Mouse (Mus musculus) neural tube, embryonic 12.5 days (tissue): ENCODE measurements at regions not wholly inside any gene's neighbourhood (a gene's known extent, or its start where the extent isn't known, plus 50 kb on each side); places are given as distances from the start of the nearest gene placed in this dataset.
"Not testable (repeated sequence)": the region's sequence is repeated elsewhere in the genome, so short reads cannot be mapped to it uniquely, and the experiment has no call there.

Experiments
- ATAC-seq: fragments of 200-750 bp; cut with Nextera tagmentation; 2 replicates; pipeline ENCODE4 v1.8.0; 2017; ENCODE audit warnings: low read depth, mild to moderate bottlenecking, moderate TSS enrichment, moderate library complexity; ENCODE audit not compliant: low FRiP score
- H3K27ac ChIP-seq: fragments of 300-500 bp; sonication (generic); 2 replicates; pipeline ENCODE4 v1.5.1; 2016
- H3K27me3 ChIP-seq: fragments of 300-500 bp; sonication (generic); replicated peaks from 2 replicates; pipeline ENCODE4 v1.6.1; 2016; ENCODE audit warnings: mild to moderate bottlenecking
- H3K36me3 ChIP-seq: fragments of 300-500 bp; sonication (generic); 2 replicates; pipeline ENCODE4 v1.6.1; 2016; ENCODE audit warnings: mild to moderate bottlenecking
- H3K4me1 ChIP-seq: fragments of 300-500 bp; sonication (generic); 2 replicates; pipeline ENCODE4 v1.6.1; 2016
- H3K4me2 ChIP-seq: fragments of 300-500 bp; sonication (generic); replicated peaks from 2 replicates; pipeline ENCODE4 v1.6.1; 2016; ENCODE audit warnings: mild to moderate bottlenecking
- H3K4me3 ChIP-seq: fragments of 300-500 bp; sonication (generic); 2 replicates; pipeline ENCODE4 v1.5.1; 2016
- H3K9ac ChIP-seq: fragments of 300-500 bp; sonication (generic); 2 replicates; pipeline ENCODE4 v1.6.1; 2016; ENCODE audit warnings: mild to moderate bottlenecking
- H3K9me3 ChIP-seq: fragments of 300-500 bp; sonication (generic); 2 replicates; pipeline ENCODE4 v1.6.1; 2016; ENCODE audit warnings: mild to moderate bottlenecking
- WGBS: fragments of 180-500 bp; shearing (Covaris S2); methylation state at CpG from one replicate; pipeline ENCODE4 v1.1.7; 2016; 5-methylcytosine and 5-hydroxymethylcytosine counted together

DNA sequence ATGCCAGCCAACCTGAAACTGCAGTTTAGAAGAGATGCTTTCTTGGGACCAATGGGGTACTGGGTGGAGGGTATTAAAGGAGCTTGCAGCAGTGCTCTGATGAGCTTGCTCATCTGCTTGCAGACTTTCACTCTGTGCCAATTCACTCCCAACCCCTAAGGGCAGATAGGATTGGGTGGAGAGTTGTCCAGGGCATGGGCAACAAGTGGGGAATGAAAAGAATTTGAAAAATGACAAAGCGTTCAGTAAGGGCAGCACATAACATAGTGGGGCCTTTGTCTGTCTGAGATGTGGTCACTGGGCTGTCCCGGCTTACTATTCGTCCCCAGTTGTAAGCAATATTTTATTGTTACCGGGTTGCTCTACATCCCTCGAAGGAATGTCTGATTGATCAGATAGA is 170.7 kb downstream of the Ube2e3 start:
- no peaks in the 10 kb centered on the region for H3K36me3 ChIP-seq
- ATAC-seq = peak; percentile 58
- no peak overlapping the region for H3K9ac ChIP-seq
- no peak overlapping the region for H3K4me3 ChIP-seq
- no peak overlapping the region for H3K27ac ChIP-seq
- 37% methylated on average over 5 of the region's 5 CpGs for WGBS
- no peak overlapping the region for H3K4me2 ChIP-seq
- H3K9me3 ChIP-seq = no peaks in the 10 kb centered on the region
- peaks cover 4% of the 10 kb centered on the region for H3K4me1 ChIP-seq
- H3K27me3 ChIP-seq = no peaks in the 10 kb centered on the region

DNA sequence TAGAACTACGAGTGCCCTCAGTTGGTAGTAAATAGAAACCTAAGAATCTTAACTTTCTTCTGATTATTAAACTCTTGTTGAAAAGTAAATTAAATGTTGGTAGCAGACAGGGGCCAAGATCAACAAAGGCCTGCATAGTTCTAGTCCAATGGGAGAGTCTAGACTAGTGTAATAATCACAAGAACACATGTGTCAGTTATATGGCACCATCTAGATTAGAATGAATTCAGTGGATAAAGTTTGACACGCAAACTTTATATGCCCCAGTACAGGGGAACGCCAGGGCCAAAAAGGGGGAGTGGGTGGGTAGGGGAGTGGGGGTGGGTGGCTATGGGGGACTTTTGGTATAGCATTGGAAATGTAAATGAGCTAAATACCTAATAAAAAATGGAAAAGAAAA is 176.9 kb downstream of the Ube2e3 start:
- ATAC-seq = not testable (repeated sequence)
- 92% methylated on average over 3 of the region's 3 CpGs for WGBS

DNA sequence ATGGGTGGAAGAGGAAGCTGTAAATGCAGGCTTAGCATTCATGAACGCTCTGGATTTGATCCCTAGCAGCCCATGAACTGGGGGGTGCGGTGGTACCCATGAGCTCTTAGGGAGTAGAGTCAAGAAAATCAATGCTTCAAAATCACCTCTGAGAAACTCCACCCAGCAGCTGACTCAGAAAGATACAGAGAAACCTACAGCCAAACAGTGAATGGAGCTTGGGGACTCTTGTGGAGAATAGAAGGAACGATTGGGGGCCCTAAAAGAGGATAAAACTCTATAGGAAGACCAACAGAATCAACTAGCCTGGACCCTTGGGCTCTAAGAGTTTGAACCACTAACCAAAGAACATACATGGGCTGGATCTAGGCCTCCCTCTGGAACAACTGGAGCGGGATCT is 177.6 kb downstream of the Ube2e3 start:
- WGBS = 68% methylated on average over 4 of the region's 4 CpGs
- Histone ChIP-seq H3K9ac (no peak overlapping the region), H3K4me2 (no peak overlapping the region), H3K4me3 (no peak overlapping the region), H3K27ac (no peak overlapping the region), H3K27me3 (no peaks in the 10 kb centered on the region), H3K4me1 (no peaks in the 10 kb centered on the region), H3K9me3 (no peaks in the 10 kb centered on the region), H3K36me3 (no peaks in the 10 kb centered on the region)
- no peak for ATAC-seq

More for the DNA sequence above, 176.9 kb downstream of the Ube2e3 start:
- H3K27ac ChIP-seq, H3K9ac ChIP-seq, H3K4me1 ChIP-seq, H3K4me3 ChIP-seq, H3K27me3 ChIP-seq, H3K4me2 ChIP-seq, H3K9me3 ChIP-seq, H3K36me3 ChIP-seq: not testable (repeated sequence)

DNA sequence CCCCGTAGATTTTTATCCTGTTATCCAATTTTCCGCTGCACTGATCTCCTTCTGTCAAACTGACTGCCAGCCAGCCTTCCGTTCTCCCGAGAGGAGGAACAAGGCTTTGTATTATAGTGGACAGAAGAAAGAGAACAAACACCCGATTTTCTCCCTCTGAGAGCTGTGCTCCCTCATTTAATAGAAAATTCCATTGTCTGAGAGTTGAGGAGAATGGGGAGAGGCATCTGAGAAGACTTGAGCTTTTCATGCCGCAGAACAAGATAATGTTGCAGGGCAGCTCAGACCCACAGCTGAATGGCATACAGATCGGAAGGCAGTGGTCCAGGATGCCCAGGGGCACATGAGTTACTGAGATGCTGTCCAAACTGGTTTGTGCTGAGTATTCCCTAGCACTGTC is 180.1 kb downstream of the Ube2e3 start:
- 26% methylated on average over 7 of the region's 7 CpGs for WGBS
- Histone ChIP-seq H3K4me1 (no peaks in the 10 kb centered on the region), H3K9me3 (no peaks in the 10 kb centered on the region), H3K27ac (no peak overlapping the region), H3K36me3 (no peaks in the 10 kb centered on the region), H3K27me3 (no peaks in the 10 kb centered on the region), H3K9ac (0 out of 2 replicates have a peak overlapping the region, but pooled peaks have one; percentile 26), H3K4me3 (no peak overlapping the region), H3K4me2 (peak overlapping the region; percentile 51)
- ATAC-seq = peak; percentile 88

DNA sequence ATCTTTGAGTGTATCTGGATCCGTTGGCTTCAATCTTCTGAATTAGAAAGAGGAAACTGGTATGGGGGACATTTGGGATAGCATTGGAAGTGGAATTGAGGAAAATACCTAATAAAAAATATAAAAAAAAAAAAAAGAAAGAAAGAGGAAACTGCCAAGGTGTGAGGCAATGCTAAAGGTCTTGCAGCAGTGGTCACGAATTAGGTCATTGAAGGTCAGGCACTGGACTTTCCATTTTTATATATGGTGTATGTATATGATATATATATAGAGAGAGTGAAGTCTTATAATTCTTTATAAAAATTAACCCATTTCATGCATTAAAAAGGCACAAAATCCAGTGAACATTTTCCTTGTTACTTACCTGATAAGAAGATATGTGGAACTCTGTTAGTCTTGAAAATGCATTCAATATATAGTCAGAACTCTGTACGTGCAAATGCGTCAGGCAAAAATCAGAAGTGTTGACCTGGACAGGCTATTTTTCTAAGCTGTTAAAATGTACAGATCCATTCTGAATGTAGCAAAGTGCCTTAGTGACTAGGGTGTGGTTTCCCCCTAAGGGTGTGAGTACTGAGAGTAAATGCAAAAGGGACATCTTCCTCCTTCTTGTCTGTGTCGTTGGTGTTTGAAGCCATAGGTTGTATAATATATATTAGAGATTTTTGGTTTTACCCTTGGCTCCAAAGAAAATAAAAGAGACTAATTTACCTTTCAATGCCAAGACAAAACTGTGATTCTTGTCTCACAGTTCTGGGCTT is 181.0 kb downstream of the Ube2e3 start:
- Histone ChIP-seq H3K4me1 (no peaks in the 10 kb centered on the region), H3K27me3 (no peaks in the 10 kb centered on the region), H3K4me2 (no peak overlapping the region), H3K9ac (no peak overlapping the region), H3K27ac (no peak overlapping the region), H3K4me3 (no peak overlapping the region), H3K9me3 (no peaks in the 10 kb centered on the region), H3K36me3 (no peaks in the 10 kb centered on the region)
- no peak for ATAC-seq
- 87% methylated on average over 5 of the region's 5 CpGs for WGBS

DNA sequence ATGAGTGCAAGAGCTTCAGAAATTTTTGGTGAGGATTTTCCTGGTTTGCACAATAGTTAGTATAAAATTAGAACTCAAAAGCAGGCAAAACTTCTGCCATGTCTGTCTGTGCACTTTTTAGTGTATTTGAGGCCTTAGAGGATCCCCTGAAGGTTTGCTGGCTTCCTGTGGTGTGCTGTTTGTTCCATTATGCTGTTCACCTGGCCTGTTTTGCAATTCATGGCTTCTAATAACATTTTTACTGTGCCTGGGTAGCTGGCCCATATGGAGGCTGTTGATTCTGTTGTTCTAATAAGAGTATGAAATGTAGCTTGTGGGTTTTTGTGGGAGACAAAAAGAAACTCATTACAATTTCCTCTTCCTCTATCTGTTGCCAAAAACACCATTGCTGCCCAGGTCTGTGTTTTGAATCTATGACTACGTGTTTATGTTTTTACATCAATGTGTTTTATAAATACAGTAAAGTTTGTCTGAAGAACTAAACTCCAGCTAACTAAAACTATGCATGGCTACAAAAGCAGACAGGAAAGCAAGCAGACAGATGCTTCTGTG is 182.6 kb downstream of the Ube2e3 start:
- 85% methylated on average over 1 of the region's 1 CpGs for whole genome bisulfite sequencing
- no peaks in the 10 kb centered on the region for H3K36me3 ChIP-seq

DNA sequence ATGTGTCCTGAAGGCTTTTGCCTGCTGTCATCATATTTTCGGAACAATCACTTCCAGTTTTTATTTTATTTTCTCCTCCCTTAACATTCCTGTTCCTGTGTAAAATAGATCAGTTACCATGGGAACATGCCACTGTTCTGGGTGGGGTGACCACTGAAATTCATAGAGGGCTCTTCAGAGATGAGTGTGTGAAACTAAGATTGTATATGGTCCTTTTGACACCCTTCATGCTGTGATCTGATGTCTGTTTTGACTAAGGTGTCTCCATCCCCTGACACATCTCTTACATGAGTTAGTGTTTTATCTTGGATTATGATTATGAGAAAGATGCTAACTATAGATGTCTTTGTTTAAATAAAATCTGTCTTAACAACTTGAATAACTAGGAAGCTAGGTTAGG is 184.3 kb downstream of the Ube2e3 start:
- H3K27me3 ChIP-seq = no peaks in the 10 kb centered on the region
- no peak overlapping the region for H3K4me3 ChIP-seq
- no peaks in the 10 kb centered on the region for H3K36me3 ChIP-seq
- H3K9me3 ChIP-seq = no peaks in the 10 kb centered on the region
- no peak for ATAC-seq
- H3K9ac ChIP-seq = no peak overlapping the region
- no peaks in the 10 kb centered on the region for H3K4me1 ChIP-seq
- no peak overlapping the region for H3K27ac ChIP-seq
- H3K4me2 ChIP-seq = no peak overlapping the region
- WGBS = 84% methylated on average over 1 of the region's 1 CpGs

More for the DNA sequence above, 182.6 kb downstream of the Ube2e3 start:
- Histone ChIP-seq H3K4me1 (no peaks in the 10 kb centered on the region), H3K4me3 (no peak overlapping the region), H3K27me3 (no peaks in the 10 kb centered on the region), H3K4me2 (no peak overlapping the region), H3K9me3 (no peaks in the 10 kb centered on the region), H3K9ac (no peak overlapping the region), H3K27ac (no peak overlapping the region)
- no peak for ATAC-seq

DNA sequence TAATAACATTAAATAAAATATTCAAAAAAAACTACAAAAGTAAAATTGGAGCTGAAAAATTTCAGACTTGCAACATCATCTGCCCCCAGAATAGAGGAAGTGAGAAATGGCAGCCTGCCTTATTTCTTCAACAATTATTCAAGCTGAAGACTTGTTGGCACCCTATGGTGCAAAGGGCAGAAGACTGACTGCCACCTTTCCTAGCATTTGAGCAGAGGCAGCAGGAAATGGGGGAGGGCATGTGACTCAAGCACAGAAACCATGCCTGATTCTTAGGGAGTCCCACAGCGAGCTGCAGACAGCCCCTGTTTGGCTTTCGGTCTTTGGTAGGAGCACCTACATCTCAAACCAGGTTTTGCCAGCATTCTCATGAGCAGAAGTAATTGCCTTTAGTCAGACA is 188.2 kb downstream of the Ube2e3 start:
- H3K4me3 ChIP-seq = no peak overlapping the region
- ATAC-seq = no peak
- H3K36me3 ChIP-seq = no peaks in the 10 kb centered on the region
- peaks cover 9% of the 10 kb centered on the region; the same call in 1 of the 2 replicates for H3K4me1 ChIP-seq
- no peak overlapping the region for H3K27ac ChIP-seq
- H3K4me2 ChIP-seq = no peak overlapping the region
- 77% methylated on average over 2 of the region's 2 CpGs for WGBS
- H3K9me3 ChIP-seq = no peaks in the 10 kb centered on the region
- H3K9ac ChIP-seq = no peak overlapping the region
- no peaks in the 10 kb centered on the region for H3K27me3 ChIP-seq

DNA sequence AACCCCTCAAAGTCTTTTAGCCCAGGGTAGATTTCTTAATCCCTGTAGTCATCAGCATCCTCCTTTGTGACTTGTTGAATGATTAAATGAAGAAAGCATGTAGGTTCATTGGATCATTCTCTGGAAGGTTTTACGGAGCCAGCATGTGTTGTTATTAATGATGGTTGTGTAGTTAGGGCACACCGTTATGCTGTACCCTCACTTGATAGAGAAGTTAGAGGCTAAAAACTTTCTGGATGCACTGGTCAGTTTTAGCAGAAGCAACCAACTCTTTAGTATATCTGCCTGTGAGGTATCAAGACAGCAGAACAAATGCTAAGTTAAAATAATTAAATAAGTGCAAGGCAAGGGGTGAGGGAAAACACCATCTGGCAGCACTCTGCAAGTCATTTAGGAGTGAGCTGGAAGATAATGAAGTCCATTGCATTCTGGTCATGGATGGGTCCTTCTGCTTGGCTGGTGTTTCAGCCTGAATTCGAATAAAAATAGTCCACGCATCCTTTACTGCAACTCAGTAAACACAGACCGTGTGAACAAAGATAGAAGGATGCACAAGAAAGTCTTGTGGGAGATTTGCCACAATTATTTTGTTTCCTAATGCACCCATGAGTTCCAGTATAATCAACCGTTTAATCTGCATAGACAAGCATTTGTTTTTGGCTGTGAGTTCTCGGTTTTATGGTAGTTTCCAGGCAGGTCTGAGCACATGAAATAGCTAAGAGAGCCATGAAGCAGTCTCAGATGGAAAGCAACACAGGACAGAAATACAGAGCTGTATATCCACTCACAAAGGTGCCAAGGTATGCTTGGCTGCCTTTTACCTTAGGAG is 191.4 kb downstream of the Ube2e3 start:
- Histone ChIP-seq H3K4me3 (no peak overlapping the region), H3K4me2 (no peak overlapping the region), H3K36me3 (no peaks in the 10 kb centered on the region), H3K4me1 (peaks cover 9% of the 10 kb centered on the region; the same call in 1 of the 2 replicates), H3K27me3 (no peaks in the 10 kb centered on the region), H3K9ac (no peak overlapping the region), H3K27ac (no peak overlapping the region), H3K9me3 (no peaks in the 10 kb centered on the region)
- 58% methylated on average over 7 of the region's 7 CpGs for WGBS
- ATAC-seq = peak; percentile 79

DNA sequence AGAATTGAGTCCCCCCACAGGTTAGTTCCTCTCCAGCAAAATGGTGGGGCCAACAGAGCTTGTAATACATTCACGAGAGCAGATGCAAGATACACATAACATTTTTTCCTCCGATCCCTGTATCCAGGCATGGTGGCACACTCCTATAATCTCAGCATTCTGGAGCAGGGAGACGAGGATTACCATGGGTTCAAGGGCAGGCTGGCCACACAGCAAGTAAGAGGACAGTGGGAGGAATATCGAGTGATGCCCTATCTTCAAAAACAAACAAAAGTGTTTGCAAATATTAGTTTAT is 192.0 kb downstream of the Ube2e3 start:
- 83% methylated on average over 4 of the region's 4 CpGs for WGBS
- no peak; the same call in 1 of the 2 replicates for ATAC-seq
- Histone ChIP-seq H3K4me2 (no peak overlapping the region), H3K27ac (no peak overlapping the region), H3K27me3 (no peaks in the 10 kb centered on the region), H3K4me3 (no peak overlapping the region), H3K36me3 (no peaks in the 10 kb centered on the region), H3K9ac (no peak overlapping the region), H3K4me1 (peaks cover 9% of the 10 kb centered on the region; the same call in 1 of the 2 replicates), H3K9me3 (no peaks in the 10 kb centered on the region)

DNA sequence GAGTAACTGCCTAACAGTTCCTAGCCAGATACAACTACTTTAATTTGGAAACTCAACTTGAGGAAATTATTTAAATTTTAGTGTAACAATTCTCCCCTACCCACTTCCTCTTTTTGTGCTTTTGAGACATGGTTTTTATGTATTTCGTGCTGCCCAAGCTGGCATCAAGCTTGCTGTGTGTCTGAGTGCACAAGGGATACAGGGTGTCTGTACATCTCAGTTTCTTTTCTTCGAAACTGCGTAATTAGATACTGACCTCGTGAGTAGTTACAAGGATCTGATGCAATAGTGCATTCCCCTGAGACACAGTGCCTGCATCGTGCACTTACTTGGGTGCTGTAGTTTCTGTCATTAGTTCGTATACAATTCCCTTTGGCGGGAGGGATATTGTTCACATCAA is 192.4 kb downstream of the Ube2e3 start:
- Histone ChIP-seq H3K9me3 (no peaks in the 10 kb centered on the region), H3K4me1 (peaks cover 9% of the 10 kb centered on the region; the same call in 1 of the 2 replicates), H3K4me3 (no peak overlapping the region), H3K9ac (no peak overlapping the region), H3K4me2 (no peak overlapping the region), H3K27ac (no peak overlapping the region), H3K36me3 (no peaks in the 10 kb centered on the region), H3K27me3 (no peaks in the 10 kb centered on the region)
- WGBS = 76% methylated on average over 7 of the region's 7 CpGs
- no peak for ATAC-seq

DNA sequence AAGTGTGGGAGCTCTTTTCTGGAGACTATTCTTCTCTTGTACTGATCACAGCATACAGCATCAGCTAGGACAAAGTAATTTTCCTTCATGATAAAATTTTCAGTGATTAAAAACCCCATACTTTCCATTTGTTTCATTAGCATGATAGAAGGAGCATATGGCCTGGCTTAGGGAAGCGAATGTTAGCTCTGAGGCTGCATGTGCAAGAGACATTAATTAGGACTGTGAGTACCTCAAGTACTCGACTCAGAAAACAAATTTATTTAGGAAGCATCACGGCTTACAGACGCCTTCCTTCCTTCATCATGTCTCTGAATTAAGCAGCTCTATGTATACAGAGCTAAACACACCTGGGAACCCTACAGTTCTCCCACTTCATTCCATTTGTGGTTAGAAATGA is 193.6 kb upstream of the Itga4 start:
- Histone ChIP-seq H3K4me1 (peaks cover 9% of the 10 kb centered on the region; the same call in 1 of the 2 replicates), H3K9me3 (no peaks in the 10 kb centered on the region), H3K4me2 (no peak overlapping the region), H3K9ac (no peak overlapping the region), H3K36me3 (no peaks in the 10 kb centered on the region), H3K27ac (no peak overlapping the region), H3K27me3 (no peaks in the 10 kb centered on the region), H3K4me3 (no peak overlapping the region)
- 79% methylated on average over 4 of the region's 4 CpGs for WGBS
- ATAC-seq = no peak
